Mouse (Mus musculus): ENCODE measurements around the gene Rps5.
"Not testable (repeated sequence)": the region's sequence is repeated elsewhere in the genome, so short reads cannot be mapped to it uniquely, and the experiment has no call there.

Gene Rps5

GRCm38 (mm10) chr7:12921705-12922465 is at the start of gene Rps5:
Gene Rps5 (plus strand): TSS chr7:12922290.
- DNase-seq (ENCODE audit: low spot score in 2 of 2): peak; percentile 98 to 99

DNA sequence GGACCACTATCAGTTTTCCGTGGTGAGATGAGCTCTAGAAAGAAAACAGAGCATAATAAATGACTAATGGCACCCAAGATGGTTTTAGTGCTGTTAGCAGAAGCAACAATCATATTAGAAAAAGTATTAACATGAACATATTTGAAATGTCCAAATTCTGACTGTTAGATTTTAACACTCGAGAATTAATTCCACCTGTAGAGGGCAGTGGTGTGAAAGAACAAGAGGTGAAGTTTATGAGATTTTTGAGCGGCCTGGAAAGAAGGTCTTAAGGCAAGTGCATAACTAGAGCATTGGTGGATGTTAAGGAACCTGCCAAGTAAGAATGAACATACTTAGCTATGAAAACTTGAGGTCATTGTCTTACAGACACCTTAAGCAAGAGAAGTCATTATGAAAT is 47.8 kb upstream of the Rps5 start:
- peak; percentile 11 to 35 for DNase-seq (ENCODE audit: low spot score in 2 of 2)

- DNase-seq (ENCODE audit: low spot score in 2 of 2): no peak
These were observed 42.1 kb upstream of the Rps5 start for GRCm38 (mm10) chr7:12880036-12880435.

GRCm38 (mm10) chr7:12880497-12880896 is 41.6 kb upstream of the Rps5 start:
- not testable (repeated sequence) for DNase-seq (ENCODE audit: low spot score in 2 of 2)

DNA sequence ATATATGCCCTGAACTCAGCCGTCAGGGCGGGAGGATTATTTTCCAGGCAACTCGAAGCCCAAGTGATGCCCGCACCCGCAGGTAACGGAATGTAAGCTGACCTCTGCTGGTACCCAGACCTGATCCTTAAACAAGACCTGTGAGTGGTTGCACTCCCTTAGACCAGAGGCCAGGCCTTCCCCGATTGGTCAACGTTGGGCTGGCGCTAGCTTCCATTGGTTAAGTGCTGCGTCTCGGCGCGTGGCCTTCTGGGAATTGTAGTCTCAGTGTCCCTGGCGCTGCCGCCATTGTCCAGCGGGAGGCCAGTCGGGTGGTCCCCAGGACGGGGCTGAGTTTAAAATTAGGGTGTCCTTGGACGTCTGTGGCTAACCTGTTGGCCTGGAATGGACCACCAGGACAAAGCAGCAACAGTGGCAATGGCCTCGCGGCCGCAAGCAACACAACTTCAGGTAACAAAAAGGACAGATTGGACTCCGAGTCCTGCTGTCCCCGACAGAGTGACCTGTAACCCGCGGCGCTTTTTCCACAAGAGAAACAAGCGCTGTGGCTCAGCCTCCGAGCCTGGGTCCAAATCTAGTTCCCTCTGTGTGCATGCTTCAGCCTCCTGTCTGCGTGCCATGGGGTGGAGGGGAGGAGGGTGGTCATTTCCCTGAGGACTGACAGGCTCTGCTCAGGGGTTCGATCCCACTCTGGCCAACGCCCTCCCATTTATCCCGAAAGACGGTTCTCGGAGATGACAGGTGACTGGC is 41.0 kb upstream of the Rps5 start, which contains the start of gene Zfp128:
Gene Zfp128 (plus strand): TSS at position 267 of the 750 bp plus-strand sequence.
- DNase-seq (ENCODE audit: low spot score in 2 of 2): peak; percentile 93 to 94

GRCm38 (mm10) chr7:12886563-12887266 is 35.4 kb upstream of the Rps5 start:
- DNase-seq (ENCODE audit: low spot score in 2 of 2): no peak

- no peak for DNase-seq (ENCODE audit: low spot score in 2 of 2)
These were observed 34.5 kb upstream of the Rps5 start for GRCm38 (mm10) chr7:12887585-12887984.

- DNase-seq (ENCODE audit: low spot score in 2 of 2): no peak
These were observed 31.2 kb upstream of the Rps5 start for GRCm38 (mm10) chr7:12890928-12891327.

- no peak for DNase-seq (ENCODE audit: low spot score in 2 of 2)
These were observed 30.8 kb upstream of the Rps5 start for GRCm38 (mm10) chr7:12891334-12891733.

- DNase-seq (ENCODE audit: low spot score in 2 of 2): peak; percentile 87 to 90
These were observed 24.3 kb upstream of the Rps5 start, which contains the start of gene Zscan22 for GRCm38 (mm10) chr7:12897655-12898410. Gene Zscan22 (plus strand): TSS chr7:12897815.

DNA sequence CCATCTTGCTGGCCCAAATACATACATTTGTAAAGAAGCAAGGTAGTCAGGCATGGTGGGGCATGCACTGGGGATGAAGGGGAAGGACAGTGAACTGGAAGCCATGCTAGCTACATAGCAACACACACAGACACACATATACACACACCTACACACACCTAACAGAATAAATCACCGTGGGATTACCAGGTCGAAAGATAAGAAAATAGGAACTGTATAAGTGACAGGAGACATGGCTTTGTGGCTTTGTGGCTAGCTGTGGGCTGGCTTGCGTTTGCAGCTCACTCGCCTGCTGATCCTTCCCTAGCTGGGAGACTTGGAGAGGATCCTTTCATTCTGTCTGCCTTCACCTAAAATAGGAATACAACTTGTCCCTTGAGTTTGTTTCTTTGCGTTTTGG is 20.6 kb upstream of the Rps5 start:
- DNase-seq (ENCODE audit: low spot score in 2 of 2): no peak

DNA sequence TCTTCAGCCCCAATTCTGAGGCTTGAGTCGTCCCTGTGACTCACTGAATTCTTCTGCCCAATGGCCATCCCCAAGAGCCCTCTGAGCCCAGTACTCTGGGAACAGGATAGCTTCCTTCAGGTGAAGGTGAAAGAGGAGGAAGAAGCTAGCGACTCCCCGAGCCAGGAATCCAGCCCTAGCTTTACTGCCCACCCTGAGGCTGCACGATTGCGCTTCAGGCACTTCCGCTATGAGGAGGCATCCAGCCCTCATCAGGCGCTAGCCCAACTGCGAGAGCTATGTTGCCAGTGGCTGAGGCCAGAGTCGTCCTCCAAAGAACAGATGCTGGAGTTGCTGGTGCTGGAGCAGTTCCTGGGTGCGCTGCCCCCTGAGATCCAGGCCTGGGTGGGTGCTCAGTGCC is 18.5 kb upstream of the Rps5 start:
- DNase-seq (ENCODE audit: low spot score in 2 of 2): no peak

GRCm38 (mm10) chr7:12905146-12905545 is 16.9 kb upstream of the Rps5 start:
- no peak for DNase-seq (ENCODE audit: low spot score in 2 of 2)

DNA sequence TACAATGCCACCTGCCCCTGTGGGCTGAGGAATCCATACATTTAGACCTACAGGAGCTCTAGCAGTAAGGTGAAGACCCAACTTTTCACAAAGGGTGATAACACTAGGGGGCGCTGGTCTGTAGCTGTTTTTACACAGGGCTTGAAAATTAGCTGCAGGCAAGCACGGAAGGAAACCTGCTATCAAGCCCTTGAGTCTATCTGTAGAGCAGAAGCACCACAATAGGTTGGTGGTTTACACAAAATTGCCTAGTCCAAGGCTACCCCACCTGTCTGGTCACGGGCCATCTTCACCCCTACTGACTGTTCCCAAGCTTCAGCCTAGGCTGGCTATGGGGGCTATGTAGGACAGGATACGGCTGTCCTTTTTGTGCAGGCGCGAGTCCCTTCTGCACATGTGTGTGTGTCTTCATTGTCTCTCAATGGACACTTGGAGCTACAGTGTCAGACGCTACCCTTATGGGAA is 12.6 kb upstream of the Rps5 start:
- DNase-seq (ENCODE audit: low spot score in 2 of 2): peak; percentile 81 to 89

- DNase-seq (ENCODE audit: low spot score in 2 of 2): peak; percentile 40 to 61
These were observed 11.9 kb upstream of the Rps5 start for GRCm38 (mm10) chr7:12910181-12910668.

GRCm38 (mm10) chr7:12913556-12913955 is 8.5 kb upstream of the Rps5 start:
- no peak for DNase-seq (ENCODE audit: low spot score in 2 of 2)

- DNase-seq (ENCODE audit: low spot score in 2 of 2): not testable (repeated sequence)
These were observed 1.6 kb upstream of the Rps5 start for GRCm38 (mm10) chr7:12920495-12920894.

- no peak for DNase-seq (ENCODE audit: low spot score in 2 of 2)
These were observed 779 bp upstream of the Rps5 start for GRCm38 (mm10) chr7:12921318-12921704.

- DNase-seq (ENCODE audit: low spot score in 2 of 2): no peak
These were observed 639 bp downstream of the Rps5 start for GRCm38 (mm10) chr7:12922729-12923128.

DNA sequence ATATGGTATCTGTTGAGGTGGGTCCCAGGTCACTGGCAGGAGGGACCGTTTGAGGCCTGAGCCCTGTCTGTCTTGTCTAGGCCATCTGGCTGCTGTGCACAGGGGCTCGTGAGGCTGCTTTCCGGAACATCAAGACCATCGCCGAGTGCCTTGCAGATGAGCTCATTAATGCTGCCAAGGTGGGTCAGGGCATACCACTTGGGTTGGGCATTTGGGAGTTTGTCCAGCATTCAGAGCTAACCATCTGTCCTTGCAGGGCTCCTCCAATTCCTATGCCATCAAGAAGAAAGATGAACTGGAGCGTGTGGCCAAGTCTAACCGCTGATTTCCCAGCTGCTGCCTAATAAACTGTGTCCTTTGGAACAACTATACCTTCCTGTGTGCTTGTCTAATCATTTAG is 4.2 kb downstream of the Rps5 start:
- no peak for DNase-seq (ENCODE audit: low spot score in 2 of 2)

GRCm38 (mm10) chr7:12927191-12927680 is 5.1 kb downstream of the Rps5 start, which contains the start of gene Rnf225:
Gene Rnf225 (plus strand): TSS chr7:12927416.
- no peak for DNase-seq (ENCODE audit: low spot score in 2 of 2)
